Mouse (Mus musculus) midbrain, embryonic 11.5 days (tissue): ENCODE measurements at regions not wholly inside any gene's neighbourhood (a gene's known extent, or its start where the extent isn't known, plus 50 kb on each side); places are given as distances from the start of the nearest gene placed in this dataset.
"Not testable (repeated sequence)": the region's sequence is repeated elsewhere in the genome, so short reads cannot be mapped to it uniquely, and the experiment has no call there.

Experiments
- ATAC-seq: fragments of 200-750 bp; cut with Nextera tagmentation; 2 replicates; pipeline ENCODE4 v1.8.0; 2017; ENCODE audit warnings: moderate TSS enrichment, moderate library complexity; ENCODE audit not compliant: low FRiP score
- DNase-seq: peaks from one replicate; pipeline ENCODE4 v3.0.0; 2015; ENCODE audit warnings: low spot score; ENCODE audit errors: missing footprints
- H3K27ac ChIP-seq: fragments of 300-500 bp; sonication (generic); 2 replicates; pipeline ENCODE4 v1.5.1; 2014; ENCODE audit warnings: low read depth, low read length
- H3K27me3 ChIP-seq: fragments of 300-500 bp; sonication (generic); 2 replicates; pipeline ENCODE4 v1.6.1; 2014; ENCODE audit warnings: mild to moderate bottlenecking, low read length, moderate library complexity, mixed read lengths; ENCODE audit not compliant: control insufficient read depth, insufficient read depth
- H3K36me3 ChIP-seq: fragments of 300-500 bp; sonication (generic); 2 replicates; pipeline ENCODE4 v1.6.1; 2014; ENCODE audit warnings: mild to moderate bottlenecking, low read length, moderate library complexity, mixed read lengths; ENCODE audit not compliant: control insufficient read depth, insufficient read depth
- H3K4me1 ChIP-seq: fragments of 300-500 bp; sonication (generic); 2 replicates; pipeline ENCODE4 v1.6.1; 2014; ENCODE audit warnings: low read length; ENCODE audit not compliant: control insufficient read depth, insufficient read depth
- H3K4me2 ChIP-seq: fragments of 300-500 bp; sonication (generic); 2 replicates; pipeline ENCODE4 v1.6.1; 2014; ENCODE audit warnings: mild to moderate bottlenecking, moderate library complexity
- H3K4me3 ChIP-seq: fragments of 300-500 bp; sonication (generic); 2 replicates; pipeline ENCODE4 v1.5.1; 2014; ENCODE audit warnings: low read depth, low read length
- H3K9ac ChIP-seq: fragments of 300-500 bp; sonication (generic); 2 replicates; pipeline ENCODE4 v1.6.1; 2014; ENCODE audit warnings: low read length
- H3K9me3 ChIP-seq: fragments of 300-500 bp; sonication (generic); 2 replicates; pipeline ENCODE4 v1.6.1; 2016; ENCODE audit warnings: low read length; ENCODE audit not compliant: control insufficient read depth
- WGBS: fragments of 180-500 bp; shearing (Covaris S2); extraction: QIAGEN DNeasy Blood & Tissue Kit; methylation state at CpG from one replicate; pipeline ENCODE4 v1.1.7; 2014; 5-methylcytosine and 5-hydroxymethylcytosine counted together

DNA sequence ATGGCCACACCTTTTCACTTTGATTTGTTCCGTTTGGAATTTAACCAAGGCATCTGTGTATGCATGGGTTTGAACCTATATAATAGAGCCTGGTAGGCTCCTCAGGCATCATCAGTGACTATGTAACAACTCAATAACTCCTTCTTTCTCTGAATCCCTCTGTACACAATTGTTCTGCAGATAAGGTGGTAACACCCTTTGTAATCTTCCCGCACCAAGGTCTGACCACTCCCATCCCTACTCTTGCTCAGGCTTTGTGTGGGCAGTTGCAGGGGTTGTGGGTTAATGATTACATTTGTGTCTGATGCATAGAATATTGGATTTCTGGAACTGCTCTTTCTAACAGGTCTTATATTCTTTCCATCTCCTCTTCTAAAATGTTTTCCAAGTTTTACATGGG is 596.9 kb downstream of the Anxa1 start:
- Histone ChIP-seq H3K9ac (no peak overlapping the region), H3K4me2 (no peak overlapping the region), H3K9me3 (no peaks in the 10 kb centered on the region), H3K27me3 (no peaks in the 10 kb centered on the region), H3K27ac (no peak overlapping the region), H3K4me3 (no peak overlapping the region), H3K4me1 (no peaks in the 10 kb centered on the region), H3K36me3 (no peaks in the 10 kb centered on the region)
- 71% methylated on average over 2 of the region's 2 CpGs for WGBS
- ATAC-seq (no peak), DNase-seq (no peak)

- Histone ChIP-seq H3K4me1 (no peaks in the 10 kb centered on the region), H3K4me3 (no peak overlapping the region), H3K9me3 (no peaks in the 10 kb centered on the region), H3K27ac (no peak overlapping the region), H3K27me3 (no peaks in the 10 kb centered on the region), H3K36me3 (no peaks in the 10 kb centered on the region), H3K9ac (no peak overlapping the region), H3K4me2 (no peak overlapping the region)
- DNase-seq (no peak), ATAC-seq (no peak)
Measured at GRCm38 (mm10) chr19:19783507-19783906, 607.2 kb downstream of the Anxa1 start.

DNA sequence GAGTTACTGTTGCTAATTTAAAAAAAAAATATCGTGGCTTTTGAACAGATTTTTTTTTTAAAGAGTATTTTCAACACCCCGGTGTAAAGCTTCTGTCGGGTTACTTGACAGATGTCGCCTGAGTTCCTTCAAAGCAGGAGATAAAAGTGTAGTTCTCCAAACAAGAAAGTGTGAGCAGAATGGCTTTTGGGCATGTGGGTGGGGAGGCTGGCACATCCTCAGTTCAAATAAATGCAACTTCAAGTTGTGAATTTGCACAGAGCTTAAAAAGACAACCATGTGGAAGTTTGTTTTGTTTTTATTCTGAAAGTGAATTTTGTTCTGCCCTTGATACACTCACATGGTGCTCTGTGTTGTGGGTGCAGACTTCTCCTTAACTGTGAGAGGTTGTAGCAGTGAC is 612.9 kb downstream of the Anxa1 start:
- H3K27ac ChIP-seq = no peak overlapping the region
- DNase-seq (no peak), ATAC-seq (no peak)
- H3K27me3 ChIP-seq = no peaks in the 10 kb centered on the region
- H3K9ac ChIP-seq = no peak overlapping the region
- 78% methylated on average over 4 of the region's 4 CpGs for WGBS
- no peak overlapping the region for H3K4me2 ChIP-seq
- H3K9me3 ChIP-seq = no peaks in the 10 kb centered on the region
- H3K4me1 ChIP-seq = no peaks in the 10 kb centered on the region
- H3K36me3 ChIP-seq = no peaks in the 10 kb centered on the region
- no peak overlapping the region for H3K4me3 ChIP-seq

DNA sequence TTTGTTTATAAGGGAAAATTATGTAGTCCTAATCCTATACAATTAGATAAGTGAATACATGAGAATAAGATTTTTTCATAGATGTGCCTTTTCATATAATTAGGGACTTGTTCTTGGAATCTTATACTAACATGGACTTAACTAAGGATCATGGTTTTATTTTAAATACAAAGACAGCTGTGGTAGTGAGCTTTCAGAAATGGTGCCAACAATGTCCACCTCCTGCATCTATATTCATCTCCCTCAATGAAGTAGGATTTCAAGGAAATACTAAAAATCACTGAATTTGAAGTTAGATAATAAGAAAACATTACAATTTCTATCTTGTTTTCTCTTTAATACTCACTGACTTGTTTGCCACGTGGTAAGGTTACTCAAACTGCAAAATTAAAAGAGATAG is 619.8 kb downstream of the Anxa1 start:
- Histone ChIP-seq H3K4me1 (no peaks in the 10 kb centered on the region), H3K9ac (no peak overlapping the region), H3K9me3 (no peaks in the 10 kb centered on the region), H3K27me3 (no peaks in the 10 kb centered on the region), H3K27ac (no peak overlapping the region), H3K36me3 (no peaks in the 10 kb centered on the region), H3K4me3 (no peak overlapping the region), H3K4me2 (no peak overlapping the region)
- WGBS = 36% methylated on average over 1 of the region's 1 CpGs
- ATAC-seq (no peak), DNase-seq (no peak)

DNA sequence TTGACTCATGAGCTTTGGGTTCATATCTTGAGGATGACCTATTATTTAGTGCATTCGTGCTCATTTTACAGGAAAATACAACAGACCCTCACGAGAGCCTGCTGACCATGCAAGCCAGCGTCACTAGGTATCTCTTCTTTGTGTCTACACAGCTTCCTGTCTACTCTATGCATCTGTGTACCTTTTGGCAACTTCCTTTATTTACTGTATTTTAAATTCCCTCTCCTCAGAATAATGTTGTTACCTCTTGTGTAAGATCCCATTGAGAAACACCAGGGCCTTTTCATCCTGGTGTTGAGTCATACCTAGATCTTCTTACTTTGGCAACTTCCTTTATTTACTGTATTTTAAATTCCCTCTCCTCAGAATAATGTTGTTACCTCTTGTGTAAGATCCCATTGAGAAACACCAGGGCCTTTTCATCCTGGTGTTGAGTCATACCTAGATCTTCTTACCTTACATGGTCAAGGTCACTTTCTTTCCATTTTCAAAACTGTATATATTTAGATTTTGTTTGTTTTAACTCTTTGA is 639.1 kb upstream of the Rorb start:
- not testable (repeated sequence) for H3K27me3 ChIP-seq, ATAC-seq, H3K4me2 ChIP-seq, H3K36me3 ChIP-seq, H3K9me3 ChIP-seq, H3K4me1 ChIP-seq, DNase-seq, H3K27ac ChIP-seq, H3K9ac ChIP-seq, H3K4me3 ChIP-seq
- WGBS = 89% methylated on average over 3 of the region's 3 CpGs

DNA sequence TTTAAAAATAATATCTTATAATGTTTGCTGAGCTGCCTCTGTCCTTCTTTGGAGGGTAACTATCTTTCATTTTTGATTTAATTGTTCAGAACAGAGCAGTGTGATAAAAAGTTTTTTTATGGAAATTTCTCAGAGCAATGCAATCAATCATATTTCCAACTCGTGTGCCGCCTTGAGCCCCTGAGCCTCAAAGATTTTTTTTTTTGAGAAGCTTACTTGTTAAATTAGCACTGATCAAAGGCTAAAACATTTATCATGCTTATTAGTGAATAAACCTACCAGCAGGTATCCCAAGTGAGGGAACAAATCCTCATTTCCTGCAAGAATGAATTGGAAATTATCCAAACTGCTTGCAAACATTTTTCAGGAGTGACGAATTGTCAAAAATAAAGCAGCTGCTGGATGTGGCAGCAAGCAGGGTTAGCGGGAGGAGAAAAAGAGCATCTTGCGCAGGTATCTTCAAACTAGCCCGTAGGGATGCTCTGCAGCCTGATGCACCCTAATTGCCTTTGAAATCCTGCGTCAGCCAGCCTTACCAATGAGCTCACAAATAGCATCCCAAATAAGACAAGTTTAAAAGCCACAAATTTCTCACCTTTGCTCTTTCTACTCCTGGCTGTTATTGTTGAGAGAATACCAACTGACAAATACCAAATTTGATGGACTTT is 637.0 kb upstream of the Rorb start:
- Histone ChIP-seq H3K27ac (no peak overlapping the region), H3K36me3 (no peaks in the 10 kb centered on the region), H3K4me1 (no peaks in the 10 kb centered on the region), H3K4me3 (no peak overlapping the region), H3K9me3 (no peaks in the 10 kb centered on the region), H3K4me2 (no peak overlapping the region), H3K27me3 (no peaks in the 10 kb centered on the region), H3K9ac (no peak overlapping the region)
- DNase-seq (no peak), ATAC-seq (no peak)
- WGBS = 83% methylated on average over 7 of the region's 7 CpGs

DNA sequence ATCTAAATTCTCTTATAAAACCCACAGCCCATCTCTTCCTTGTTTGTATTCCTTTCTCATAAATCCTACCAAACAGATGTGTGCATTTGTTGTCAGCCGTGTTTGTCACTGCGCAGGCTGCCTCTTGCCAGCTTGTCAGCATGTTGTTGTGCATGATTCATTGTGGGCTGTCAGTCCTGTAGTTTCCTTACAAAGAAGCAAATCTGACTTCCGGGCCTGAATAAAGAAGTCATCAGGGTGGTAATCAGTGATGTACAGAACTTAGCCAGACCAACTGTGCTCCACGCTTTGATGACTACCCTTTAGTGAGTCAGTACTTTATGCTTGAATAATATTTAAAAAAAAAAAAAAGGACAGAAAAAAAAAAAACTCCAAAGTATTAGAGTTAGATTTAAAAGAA is 608.9 kb upstream of the Rorb start:
- ATAC-seq (no peak), DNase-seq (no peak)
- 80% methylated on average over 4 of the region's 4 CpGs for WGBS
- Histone ChIP-seq H3K9ac (no peak overlapping the region), H3K4me3 (no peak overlapping the region), H3K4me1 (no peaks in the 10 kb centered on the region), H3K4me2 (no peak overlapping the region), H3K36me3 (no peaks in the 10 kb centered on the region), H3K27ac (no peak overlapping the region), H3K9me3 (no peaks in the 10 kb centered on the region), H3K27me3 (no peaks in the 10 kb centered on the region)
